Mouse (Mus musculus) kidney, adult 9 months (tissue): ENCODE results near the gene Adck1.

Experiments used
- DNase-seq: peaks from one replicate; pipeline ENCODE4 v3.0.0; 2022

Gene Adck1

DNA sequence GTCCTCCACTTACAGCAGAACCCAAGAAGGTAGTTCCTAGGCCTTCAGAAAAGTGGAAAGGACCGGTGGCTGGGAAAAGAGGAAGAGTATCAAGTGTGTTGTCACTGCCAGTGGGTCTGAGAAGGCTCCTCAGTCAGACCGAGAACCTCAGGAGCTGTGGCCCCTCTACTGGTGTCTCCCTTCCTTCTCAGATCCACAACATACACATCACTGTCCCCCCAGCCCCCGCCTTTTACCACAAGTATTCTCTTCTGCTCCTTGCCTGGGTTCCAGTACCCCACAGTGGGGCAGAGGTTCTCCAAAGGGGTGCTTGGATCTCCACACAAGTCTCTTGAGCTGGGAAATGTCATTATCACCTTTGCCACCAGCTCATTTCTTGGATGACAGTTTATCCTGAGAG is 115.5 kb downstream of the Adck1 start:
- no peak for DNase-seq

DNA sequence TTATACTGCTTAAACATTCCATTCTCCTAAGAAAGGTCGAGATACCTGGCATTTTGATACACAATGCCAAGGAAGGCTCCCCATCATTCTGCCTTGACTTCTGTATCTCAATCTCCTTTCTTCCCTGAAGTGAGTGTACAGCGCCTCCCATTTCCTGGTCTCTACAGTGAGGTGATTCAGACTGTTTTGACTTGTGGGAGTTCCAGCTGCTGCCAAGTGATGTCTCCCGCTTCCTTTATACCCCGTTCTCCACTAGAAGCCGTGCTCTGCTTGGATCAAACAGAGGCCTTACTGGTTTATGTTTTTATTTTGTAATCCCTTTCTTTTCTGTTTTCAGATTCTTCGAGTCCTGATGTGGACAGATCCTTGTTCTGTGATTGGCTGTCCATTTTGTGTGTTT is 116.3 kb downstream of the Adck1 start:
- DNase-seq = no peak

GRCm38 (mm10) chr12:88481657-88482056 is 121.3 kb downstream of the Adck1 start:
- DNase-seq = no peak

GRCm38 (mm10) chr12:88490881-88491280 is 130.5 kb downstream of the Adck1 start:
- DNase-seq = peak; percentile 85
